Mouse (Mus musculus) WW6 (cell line): ENCODE measurements around the gene Gm20388.

Source experiments
- DNase-seq: peaks from one replicate; pipeline ENCODE4 v3.0.0-alpha.2; 2013; ENCODE audit warnings: low read depth, low spot score

Gene Gm20388

GRCm38 (mm10) chr8:124248688-124249087 lies 4338.0 kb downstream of the Gm20388 start:
- no peak for DNase-seq

- DNase-seq = no peak
These were observed 4339.6 kb downstream of the Gm20388 start for GRCm38 (mm10) chr8:124250255-124250654.

- DNase-seq = no peak
These were observed 4340.1 kb downstream of the Gm20388 start for GRCm38 (mm10) chr8:124250785-124251184.

- DNase-seq = no peak
These were observed 4341.9 kb downstream of the Gm20388 start for GRCm38 (mm10) chr8:124252533-124252950.

- no peak for DNase-seq
These were observed 4343.3 kb downstream of the Gm20388 start for GRCm38 (mm10) chr8:124253939-124254338.

- no peak for DNase-seq
These were observed 4346.2 kb downstream of the Gm20388 start for GRCm38 (mm10) chr8:124256841-124257240.

- DNase-seq = no peak
These were observed 4346.7 kb downstream of the Gm20388 start for GRCm38 (mm10) chr8:124257363-124257762.

GRCm38 (mm10) chr8:124259146-124259545 lies 4348.5 kb downstream of the Gm20388 start:
- DNase-seq = no peak

- no peak for DNase-seq
These were observed 4349.3 kb downstream of the Gm20388 start for GRCm38 (mm10) chr8:124259925-124260324.

GRCm38 (mm10) chr8:124260371-124260770 lies 4349.7 kb downstream of the Gm20388 start:
- no peak for DNase-seq

GRCm38 (mm10) chr8:124263058-124263457 lies 4352.4 kb downstream of the Gm20388 start:
- DNase-seq = no peak

- no peak for DNase-seq
These were observed 4353.4 kb downstream of the Gm20388 start for GRCm38 (mm10) chr8:124264032-124264431.

GRCm38 (mm10) chr8:124264671-124265070 lies 4354.0 kb downstream of the Gm20388 start:
- no peak for DNase-seq

GRCm38 (mm10) chr8:124265130-124265529 lies 4354.5 kb downstream of the Gm20388 start:
- no peak for DNase-seq

- DNase-seq = no peak
These were observed 4355.2 kb downstream of the Gm20388 start for GRCm38 (mm10) chr8:124265798-124266197.

GRCm38 (mm10) chr8:124267206-124267605 lies 4356.6 kb downstream of the Gm20388 start:
- DNase-seq = no peak

GRCm38 (mm10) chr8:124270504-124270903 lies 4359.9 kb downstream of the Gm20388 start:
- no peak for DNase-seq

GRCm38 (mm10) chr8:124270904-124271303 lies 4360.3 kb downstream of the Gm20388 start:
- no peak for DNase-seq

- no peak for DNase-seq
These were observed 4360.9 kb downstream of the Gm20388 start for GRCm38 (mm10) chr8:124271518-124271917.

- no peak for DNase-seq
These were observed 4362.2 kb downstream of the Gm20388 start for GRCm38 (mm10) chr8:124272792-124273191.

- peak; percentile 26 for DNase-seq
These were observed 4363.1 kb downstream of the Gm20388 start for GRCm38 (mm10) chr8:124273606-124274218.

- DNase-seq = no peak
These were observed 4363.9 kb downstream of the Gm20388 start for GRCm38 (mm10) chr8:124274441-124275120.

- DNase-seq = no peak
These were observed 4364.9 kb downstream of the Gm20388 start for GRCm38 (mm10) chr8:124275377-124276071.
